Mouse (Mus musculus) left cerebral cortex, postnatal 36 days (tissue): ENCODE measurements around the gene Itgbl1. TPM values are rescaled to one million over a fixed set of nuclear protein-coding genes. Genes with fewer than 3 reads are reported as not detected.
"Not testable (repeated sequence)": the region's sequence is repeated elsewhere in the genome, so short reads cannot be mapped to it uniquely, and the experiment has no call there.

Experiments
- DNase-seq, 2 experiments: peaks; one replicate each; pipeline ENCODE4 v3.0.0; 2021 to 2022; ENCODE audit warnings: low spot score in 2 of 2, mixed read lengths in 1 of 2
- intact Hi-C: fragments of 180-260 bp; cut with DNase I; formaldehyde crosslinking; loops from one replicate; pipeline ENCODE4 v1.15.1; 2025
- total RNA-seq, 2 experiments: library from RNA; stranded (reverse); gene quantifications; 2 replicates each; pipeline ENCODE4 v1.2.3; 2021

Gene Itgbl1
- total RNA-seq, result 1 to 10 TPM in 1 of 2 experiments, under 1 TPM in 1; 0.84 to 1.8 TPM

DNA sequence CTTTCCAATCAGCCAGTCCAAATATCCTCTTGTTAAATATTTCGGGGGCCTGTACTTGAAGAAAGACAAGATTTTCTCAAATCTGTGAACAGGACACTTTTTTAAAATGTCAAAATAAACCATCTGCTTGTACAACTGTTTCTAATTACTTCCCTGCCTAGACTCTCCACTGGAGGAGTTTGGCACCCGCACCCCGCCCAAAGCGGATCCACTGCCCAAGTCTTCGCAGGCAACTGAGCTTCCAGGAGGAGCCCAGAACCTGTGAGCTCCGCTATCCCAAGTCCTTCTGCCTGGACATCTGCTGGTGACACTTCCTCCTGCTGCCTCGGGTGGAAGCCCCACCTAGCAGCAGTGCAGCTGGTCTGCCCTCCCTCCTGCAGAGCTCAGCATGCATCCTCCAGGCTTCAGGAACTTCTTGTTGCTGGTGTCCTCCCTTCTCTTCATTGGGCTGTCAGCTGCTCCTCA lies at the start of gene Itgbl1:
Gene Itgbl1, plus strand, starts transcription at position 51 of the 465 bp plus-strand sequence.
- peak; percentile 26 to 35 for DNase-seq
- intact Hi-C loops, result no loop called here

DNA sequence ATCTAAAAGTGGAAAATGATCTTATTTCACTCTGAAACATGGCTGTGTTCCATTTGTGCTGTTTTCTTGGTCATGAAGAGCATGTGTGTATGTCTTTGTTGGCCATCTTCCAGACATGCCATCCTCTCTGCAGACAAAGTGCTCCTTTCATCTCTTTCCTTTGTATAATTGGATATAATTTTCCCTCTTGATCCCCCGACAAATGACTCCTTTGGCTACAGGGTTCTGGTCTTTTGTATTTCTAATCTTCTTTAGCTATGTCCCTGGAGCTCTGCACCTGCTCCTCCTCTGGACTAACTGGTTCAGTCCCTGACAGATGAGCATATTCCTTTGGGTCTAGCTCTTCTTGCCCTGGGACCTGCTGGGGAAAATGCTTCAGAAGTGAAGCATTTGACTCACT lies 36.8 kb upstream of the Itgbl1 start:
- DNase-seq, result no peak
- intact Hi-C loops, result no loop called here

DNA sequence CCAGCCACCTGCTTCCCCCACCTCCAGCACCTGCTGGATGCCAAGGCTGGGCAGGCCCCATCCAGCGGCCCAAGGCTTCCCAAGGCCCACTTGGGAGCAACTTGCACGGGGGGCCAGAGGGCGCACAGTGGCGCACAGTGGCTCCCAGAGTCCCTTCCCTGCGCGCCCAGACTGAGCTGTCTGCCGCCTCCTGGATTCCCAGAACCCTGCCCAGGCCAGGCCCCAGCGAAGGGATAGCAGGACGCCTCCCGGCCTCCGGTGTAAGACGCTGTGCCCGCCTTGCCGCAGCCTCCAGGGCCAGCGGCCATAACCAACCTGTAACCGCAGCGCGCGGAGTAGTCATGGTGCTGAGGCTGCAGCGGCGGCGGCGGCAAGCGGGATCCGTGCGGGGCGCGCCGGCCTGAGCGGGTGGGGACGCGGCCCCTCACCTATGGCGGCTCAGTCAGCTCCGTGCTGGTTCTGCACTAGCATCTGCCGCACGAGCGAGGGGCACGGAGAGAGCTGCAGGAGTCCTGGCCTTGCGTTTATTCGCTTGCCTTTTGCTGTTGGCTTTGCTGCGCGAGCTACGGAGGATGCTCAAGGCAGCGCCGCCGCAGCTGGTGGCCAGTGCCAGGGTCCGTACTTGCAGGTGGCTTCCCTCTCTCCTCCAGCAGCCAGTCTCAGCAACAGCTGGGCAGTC lies 33.1 kb upstream of the Itgbl1 start, which contains the start of gene Nalcn:
Gene Nalcn, minus strand, starts transcription at position 644 of the 679 bp plus-strand sequence.
- peak; percentile 78 to 81 for DNase-seq
- intact Hi-C loops, result no loop called here

DNA sequence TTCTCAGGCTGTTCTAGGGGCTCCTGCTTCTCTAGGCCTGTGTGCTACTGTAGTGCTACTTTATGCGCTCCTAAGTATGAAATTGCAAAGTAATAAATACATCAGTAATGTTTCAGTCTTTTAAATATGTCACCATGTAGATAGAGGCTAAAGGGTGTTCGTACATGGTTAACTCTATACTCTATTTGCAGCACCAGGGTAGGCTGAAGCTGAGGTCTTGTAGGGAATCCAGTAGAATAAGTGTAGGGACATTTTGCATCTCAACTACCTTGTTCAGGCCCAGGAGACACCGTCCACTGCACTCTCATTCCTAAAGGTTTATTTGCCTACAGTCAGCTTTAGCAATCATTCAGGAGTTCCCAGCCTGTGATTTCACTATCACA lies 32.6 kb upstream of the Itgbl1 start:
- no peak for DNase-seq
- intact Hi-C loops, result no loop called here

DNA sequence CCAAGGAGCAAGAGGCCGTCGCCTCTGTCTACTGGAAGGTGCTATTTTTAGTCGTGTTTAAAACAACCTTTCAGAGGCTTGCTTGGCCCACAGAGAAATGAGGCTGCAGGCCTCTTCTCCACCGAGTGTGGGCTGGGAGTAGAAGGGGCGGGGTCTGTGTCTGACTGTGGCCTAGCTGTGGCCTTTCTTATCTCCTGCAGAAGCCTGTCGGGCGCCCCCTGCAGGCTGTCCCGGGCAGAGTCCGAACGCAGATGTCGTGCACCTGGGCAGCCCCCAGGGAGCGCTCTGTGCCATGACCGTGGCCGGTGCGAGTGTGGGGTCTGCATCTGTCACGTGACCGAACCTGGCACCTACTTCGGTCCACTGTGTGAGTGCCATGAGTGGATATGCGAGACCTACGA lies 1.3 kb downstream of the Itgbl1 start:
- DNase-seq, result peak in 1 of 2 experiments; percentile 10
- intact Hi-C loops, result no loop called here

DNA sequence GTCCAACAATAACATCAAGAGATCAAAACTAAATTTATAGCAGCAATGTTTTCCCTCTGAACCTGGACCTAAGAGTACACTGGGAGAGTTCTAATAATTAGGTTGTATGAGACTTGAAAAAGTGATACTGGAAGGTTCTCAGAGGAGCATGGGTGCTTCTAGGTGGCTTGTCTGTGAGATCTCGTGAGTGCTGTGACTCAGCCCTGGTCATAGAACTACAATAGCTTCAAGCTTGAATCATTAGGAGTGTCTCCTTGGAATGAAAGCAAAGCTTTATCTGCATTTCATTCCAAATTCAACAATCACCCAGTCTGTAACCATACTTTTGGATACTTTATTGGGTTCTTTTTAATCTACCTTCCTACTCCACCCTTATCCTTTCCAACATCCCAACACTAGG lies 2.6 kb downstream of the Itgbl1 start:
- intact Hi-C loops, result no loop called here
- no peak for DNase-seq

DNA sequence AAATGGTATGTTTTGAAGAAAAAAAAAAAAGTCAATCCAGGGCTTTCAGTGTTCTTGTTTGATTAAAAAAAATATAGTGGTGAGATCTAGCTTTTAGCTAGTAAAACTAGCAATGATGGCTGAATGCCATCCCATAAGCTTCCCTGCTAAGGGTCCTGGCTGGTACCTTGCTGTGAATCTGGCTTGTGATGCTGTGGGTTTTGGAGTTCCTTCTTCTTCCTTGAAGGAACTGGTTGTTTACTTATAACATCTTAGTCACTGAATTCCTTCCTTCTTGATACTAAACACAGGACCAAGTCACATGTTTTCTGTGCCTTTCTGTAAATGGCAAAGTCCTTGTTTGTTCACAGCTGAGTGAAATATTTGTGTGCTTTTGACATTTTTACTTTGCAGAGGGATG lies 3.4 kb downstream of the Itgbl1 start:
- intact Hi-C loops, result no loop called here
- DNase-seq, result no peak

DNA sequence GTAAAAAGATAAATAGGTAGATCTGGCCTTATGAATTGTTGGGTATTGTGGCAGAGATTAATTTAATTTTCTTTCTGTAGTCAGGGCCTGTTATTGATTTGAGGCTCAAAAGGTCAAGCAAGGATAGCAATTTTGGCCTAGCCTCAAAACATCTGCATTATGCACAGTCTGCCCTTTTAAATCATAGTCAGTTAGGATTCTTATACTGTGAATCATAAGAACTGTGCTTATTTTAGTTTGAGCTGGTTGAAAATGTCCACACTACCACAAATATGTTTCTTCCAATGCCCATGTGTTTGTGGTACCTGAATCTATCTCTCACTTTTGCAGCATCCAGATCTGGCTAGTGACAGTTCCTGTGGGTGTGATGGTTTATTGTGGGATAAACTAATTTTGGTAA lies 4.7 kb downstream of the Itgbl1 start:
- intact Hi-C loops, result no loop called here
- no peak for DNase-seq

DNA sequence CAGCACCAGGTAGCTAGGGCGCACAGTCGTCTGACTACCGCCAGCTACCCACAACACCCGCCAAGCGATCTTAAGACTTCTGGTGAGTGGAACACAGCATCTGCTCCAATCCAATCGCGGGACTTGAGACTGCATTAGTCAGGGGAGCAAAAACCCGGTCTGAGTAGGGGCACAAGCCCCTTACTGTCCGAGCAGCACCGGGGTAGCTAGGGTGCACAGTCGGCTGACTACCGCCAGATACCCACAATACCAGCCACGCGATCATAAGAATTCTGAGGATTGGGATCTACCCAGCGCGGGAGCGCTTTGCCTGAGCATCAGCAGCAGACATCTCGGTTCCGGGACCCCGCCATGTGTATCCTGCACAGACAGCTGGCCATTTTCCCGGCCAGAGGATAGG lies 11.3 kb downstream of the Itgbl1 start:
- intact Hi-C loops, DNase-seq: not testable (repeated sequence)

DNA sequence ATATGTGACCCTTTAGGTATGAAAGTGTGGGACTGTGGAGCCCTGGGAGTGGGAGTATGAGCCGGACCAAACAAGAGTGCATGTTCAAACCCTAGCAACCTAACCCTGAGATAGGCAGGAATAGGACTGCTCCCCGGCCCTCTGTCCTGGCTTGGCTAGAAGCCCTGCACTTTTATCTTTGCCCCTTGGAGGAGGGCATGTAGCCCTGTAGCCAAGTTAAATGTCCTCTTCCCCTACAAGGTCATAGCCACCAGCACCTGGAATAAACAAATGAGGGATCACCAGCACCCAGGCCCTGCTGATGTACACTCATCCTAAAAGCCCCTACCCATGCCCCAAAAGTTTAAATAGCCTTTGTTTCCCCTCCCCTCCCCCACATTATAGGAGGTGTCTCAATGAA lies 18.3 kb downstream of the Itgbl1 start:
- no peak for DNase-seq
- intact Hi-C loops, result no loop called here

DNA sequence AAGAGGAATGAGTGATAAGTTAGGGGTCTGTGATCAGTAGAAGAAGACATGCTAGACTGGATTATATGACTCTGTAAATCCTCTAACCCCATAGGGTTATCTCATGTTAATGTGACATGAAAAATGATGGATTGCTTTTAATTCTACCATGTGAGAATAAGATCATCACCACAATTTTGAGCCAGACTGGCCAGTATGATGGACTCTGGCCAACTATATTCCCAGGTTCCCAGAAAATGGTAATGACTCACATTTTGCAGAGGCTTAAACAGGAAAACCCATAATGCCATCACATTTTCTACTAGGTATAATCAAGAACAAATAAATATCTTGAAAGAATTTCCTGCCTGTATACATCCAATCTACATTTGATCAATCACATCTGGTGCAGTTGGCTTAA lies 55.0 kb downstream of the Itgbl1 start:
- intact Hi-C loops, result no loop called here
- DNase-seq, result no peak

DNA sequence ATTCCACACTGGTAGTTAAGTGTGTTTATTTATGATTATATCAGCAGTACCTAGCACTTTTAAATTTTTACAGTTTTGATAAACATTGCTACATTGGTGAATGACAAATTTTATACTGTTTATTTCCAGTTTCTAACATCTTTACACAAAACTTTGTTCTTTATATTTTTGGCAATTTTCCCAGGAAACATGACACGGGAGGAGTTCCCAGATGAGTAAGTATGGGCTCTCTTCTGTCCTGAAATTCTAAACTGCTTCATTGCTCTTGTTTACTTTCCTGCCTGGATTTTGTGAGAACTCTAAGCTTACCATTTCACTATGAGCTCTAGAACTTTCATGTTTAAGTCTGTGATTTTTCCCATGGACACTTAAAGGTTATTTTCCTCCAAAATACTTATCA lies 82.3 kb downstream of the Itgbl1 start:
- intact Hi-C loops, result no loop called here
- no peak for DNase-seq

DNA sequence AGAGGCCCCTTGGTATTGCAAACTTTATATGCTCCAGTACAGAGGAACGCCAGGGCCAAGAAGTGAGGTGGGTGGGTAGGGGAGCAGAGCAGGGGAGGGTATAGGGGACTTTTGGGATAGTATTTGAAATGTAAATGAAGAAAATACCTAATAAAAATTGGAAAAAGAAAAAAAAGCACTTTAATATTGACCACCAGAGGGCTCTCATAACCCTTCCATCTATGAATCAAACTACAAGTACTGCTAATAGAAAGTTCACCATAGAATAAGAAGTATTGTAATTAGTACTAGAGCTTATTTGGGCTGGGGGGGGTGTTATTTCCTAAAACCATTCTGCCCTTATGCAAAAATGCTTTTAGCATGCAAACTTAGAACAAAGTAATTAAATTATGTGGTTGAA lies 91.2 kb downstream of the Itgbl1 start:
- DNase-seq, result no peak
- intact Hi-C loops, result loop anchor here (10.0 kb wide), 1 partner anchor 444 kb away; no protein-coding TSS in a partner anchor

DNA sequence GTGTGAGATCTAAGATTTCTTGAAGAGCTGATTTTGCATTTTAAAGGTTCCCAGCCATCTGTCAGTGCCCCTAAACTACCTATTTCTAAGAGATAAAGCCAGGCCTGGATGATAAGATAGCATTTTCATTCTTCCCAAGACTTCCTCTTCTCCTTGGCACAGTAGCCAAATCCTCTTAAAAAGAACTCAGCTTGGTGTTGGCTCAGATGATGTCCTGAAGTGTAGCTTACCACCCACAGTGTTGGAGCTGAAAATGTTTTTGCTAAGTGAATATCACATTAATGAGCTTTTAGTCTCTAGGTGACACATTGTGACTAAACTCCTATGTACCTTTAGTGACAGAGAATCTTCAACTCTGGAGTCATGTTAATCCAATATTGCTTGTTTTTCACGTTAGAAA lies 99.8 kb downstream of the Itgbl1 start:
- intact Hi-C loops, result loop anchor here (10.0 kb wide), 1 partner anchor 435 kb away; no protein-coding TSS in a partner anchor
- DNase-seq, result no peak

DNA sequence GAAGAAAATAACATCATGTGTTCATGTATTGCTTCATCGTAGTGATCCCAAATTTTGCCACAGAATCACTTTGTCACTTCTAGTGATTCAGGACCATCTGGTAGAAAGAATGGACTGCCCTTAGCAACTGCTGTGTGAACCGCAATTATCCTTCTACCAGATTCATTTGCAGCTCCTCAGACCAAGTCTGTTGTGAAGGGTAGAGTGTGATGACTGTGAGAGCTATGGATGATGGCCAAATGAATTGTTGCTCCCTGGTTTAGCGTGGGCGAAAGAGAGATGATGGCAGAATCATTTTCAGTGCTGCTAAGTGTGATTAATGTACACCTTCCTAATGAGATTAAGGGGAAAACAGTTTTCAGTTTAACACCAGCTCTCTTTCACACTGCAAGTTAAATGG lies 100.3 kb downstream of the Itgbl1 start:
- no peak for DNase-seq
- intact Hi-C loops, result no loop called here

DNA sequence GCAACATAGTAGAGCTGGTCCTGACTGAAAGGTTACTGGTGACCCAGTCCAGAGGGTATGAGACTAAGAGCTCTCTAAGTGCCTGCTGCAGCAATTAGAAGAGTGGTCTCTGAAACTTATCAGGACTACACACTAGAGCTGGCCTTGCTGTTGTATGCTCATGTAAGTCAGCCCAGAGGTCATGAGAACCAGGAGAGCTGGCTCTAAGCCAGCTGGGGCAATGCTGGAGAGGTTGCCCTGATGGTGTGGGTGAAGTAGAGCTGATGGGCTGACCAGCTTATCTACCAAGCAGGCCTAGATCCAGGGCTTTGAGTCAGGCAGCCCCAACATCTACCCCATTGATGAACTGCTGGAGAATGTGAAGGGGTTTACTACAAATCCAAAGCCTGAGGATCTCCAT lies 142.0 kb downstream of the Itgbl1 start:
- no peak for DNase-seq

DNA sequence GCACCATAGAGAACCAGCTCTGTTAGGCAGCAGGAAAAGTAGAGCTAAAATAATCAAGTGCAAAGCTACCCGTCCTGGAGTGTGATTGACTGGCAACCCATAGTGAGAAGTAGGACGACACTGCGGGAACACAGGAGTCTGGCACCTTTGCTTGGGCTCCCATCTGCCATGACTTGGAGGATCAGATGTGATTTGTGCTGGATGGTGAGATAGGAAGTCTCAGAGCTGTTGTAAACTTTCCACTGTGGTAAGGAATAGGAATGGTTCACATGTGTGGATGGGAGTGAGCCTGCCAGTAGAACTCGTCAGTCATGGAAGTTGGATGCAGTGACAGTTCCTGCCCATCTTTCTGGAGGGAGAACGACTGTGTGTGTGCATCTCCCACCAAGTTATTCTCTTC lies 177.9 kb downstream of the Itgbl1 start:
- DNase-seq, result no peak
- intact Hi-C loops, result no loop called here

More for the DNA sequence above, 142.0 kb downstream of the Itgbl1 start:
- intact Hi-C loops, result no loop called here

DNA sequence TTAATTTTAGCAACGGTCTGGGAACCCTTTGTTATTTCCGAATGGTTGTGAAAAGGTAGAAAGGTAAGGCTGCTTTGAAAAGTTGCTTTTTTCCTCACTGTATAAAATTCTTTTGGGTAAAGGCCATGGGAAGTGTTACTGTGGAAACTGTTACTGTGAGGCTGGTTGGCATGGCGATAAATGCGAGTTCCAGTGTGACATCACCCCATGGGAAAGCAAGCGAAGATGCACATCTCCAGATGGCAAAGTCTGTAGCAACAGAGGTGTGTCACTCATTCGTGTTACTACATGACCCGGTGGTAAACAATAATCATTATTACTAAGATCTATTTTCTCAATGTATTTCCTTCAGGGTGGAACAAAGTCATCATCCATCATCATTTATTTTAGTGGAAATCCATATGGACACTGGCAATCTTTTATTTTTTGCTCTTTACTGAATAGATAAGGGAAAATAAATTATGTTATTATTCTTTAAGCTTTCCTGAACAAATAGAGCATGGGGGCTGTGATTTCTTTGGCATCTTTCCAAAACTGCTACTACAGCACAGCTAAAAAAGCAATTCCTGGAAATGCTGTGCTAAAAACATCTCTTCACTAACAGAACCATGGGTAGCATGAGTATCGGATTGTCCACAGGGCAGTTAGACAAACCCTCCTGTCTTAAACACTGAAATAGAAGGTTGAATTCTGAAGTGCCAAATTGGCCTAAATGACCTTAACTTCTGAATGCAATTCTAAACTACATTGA lies 184.1 kb downstream of the Itgbl1 start:
- DNase-seq, result peak in 1 of 2 experiments; percentile 12
- intact Hi-C loops, result no loop called here

DNA sequence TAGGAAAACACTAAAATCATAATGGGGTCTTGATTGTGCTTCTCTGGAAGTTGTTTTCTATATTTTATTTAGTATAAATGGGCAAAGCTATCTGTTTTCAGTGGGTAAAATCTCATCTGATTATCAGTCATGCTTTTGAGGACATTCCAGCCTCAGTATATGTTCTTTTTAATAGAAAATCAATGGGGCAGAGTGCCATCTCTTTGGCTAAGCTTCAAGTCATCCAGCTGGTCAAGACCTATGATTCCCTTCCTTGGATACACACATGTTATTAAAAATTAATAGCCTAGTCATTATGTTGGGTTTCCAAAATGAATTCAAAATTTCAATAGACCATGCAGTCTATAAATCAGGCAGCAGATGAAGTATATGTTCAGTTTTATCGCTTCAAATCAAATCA lies 204.8 kb downstream of the Itgbl1 start:
- intact Hi-C loops, result no loop called here
- DNase-seq, result no peak

DNA sequence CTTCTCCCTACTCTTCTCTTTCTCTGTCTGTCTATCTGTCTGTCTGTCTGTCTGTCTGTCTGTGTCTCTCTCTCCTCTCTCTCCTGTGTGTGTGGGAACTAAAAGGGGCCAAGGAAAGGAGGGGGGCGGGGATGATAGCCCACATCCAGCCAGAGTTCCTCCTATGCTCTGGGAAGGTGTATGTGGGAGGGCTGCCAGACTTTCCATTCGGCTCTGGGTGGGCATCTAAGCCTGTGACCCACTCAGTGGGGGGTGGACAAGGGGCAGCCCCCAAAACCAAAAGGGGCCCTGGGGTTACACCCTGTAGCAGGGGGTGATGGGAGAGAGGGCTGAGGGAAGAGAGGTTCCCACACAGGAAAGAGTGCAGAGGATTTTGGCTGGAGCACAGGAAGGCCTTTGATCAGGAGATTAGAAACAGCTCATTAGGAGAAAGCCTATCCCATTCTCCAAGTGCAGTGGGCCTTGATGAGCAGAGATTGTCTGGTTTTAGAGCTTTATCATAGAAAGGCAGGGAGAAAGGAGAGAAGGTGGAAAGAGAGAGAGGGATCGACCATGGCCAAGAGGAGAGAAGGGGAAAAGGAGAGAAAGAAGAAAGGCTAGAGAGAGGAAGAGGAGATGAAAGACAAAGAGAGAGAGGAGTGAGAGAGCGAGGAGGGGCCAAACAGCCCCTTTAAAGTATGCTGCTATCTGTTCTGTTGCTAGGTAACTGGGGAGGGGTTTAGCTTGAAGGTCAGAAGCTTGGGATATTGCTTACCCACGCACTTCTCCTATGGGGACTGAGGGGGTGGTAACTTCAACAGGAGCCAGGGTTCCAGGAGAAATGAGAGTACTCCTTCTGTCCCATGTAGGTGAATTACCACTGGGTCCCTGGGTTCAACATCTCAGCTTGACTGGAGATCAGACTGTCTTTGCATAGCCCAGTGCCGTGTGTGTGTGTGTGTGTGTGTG lies 206.3 kb downstream of the Itgbl1 start:
- no peak for DNase-seq
- intact Hi-C loops, result no loop called here
